Mouse (Mus musculus) ES-Bruce4 (cell line): ENCODE measurements at regions not wholly inside any gene's neighbourhood (a gene's known extent, or its start where the extent isn't known, plus 50 kb on each side); places are given as distances from the start of the nearest gene placed in this dataset.

ENCODE experiments used
- H3K27ac ChIP-seq: 2 replicates; pipeline ENCODE4 v1.5.1; 2012; ENCODE audit warnings: low read length, inconsistent platforms; ENCODE audit not compliant: insufficient read depth
- H3K27me3 ChIP-seq: 2 replicates; pipeline ENCODE4 v1.6.1; 2012; ENCODE audit warnings: mild to moderate bottlenecking, low read length, inconsistent platforms; ENCODE audit not compliant: control insufficient read depth, poor library complexity, insufficient read depth, severe bottlenecking
- H3K36me3 ChIP-seq: 2 replicates; pipeline ENCODE4 v1.6.1; 2012; ENCODE audit warnings: inconsistent platforms, mild to moderate bottlenecking, low read length, moderate library complexity; ENCODE audit not compliant: control insufficient read depth, poor library complexity, insufficient read depth, severe bottlenecking
- H3K4me1 ChIP-seq: one replicate; pipeline ENCODE4 v1.8.1; 2011; ENCODE audit warnings: low read length; ENCODE audit not compliant: control insufficient read depth, insufficient read depth
- H3K4me3 ChIP-seq: 2 replicates; pipeline ENCODE4 v1.5.1; 2011; ENCODE audit warnings: low read depth, mild to moderate bottlenecking, low read length
- H3K9ac ChIP-seq: 2 replicates; pipeline ENCODE4 v1.6.1; 2012; ENCODE audit warnings: low read depth, mild to moderate bottlenecking, inconsistent platforms; ENCODE audit not compliant: poor library complexity, severe bottlenecking
- H3K9me3 ChIP-seq: replicated peaks from 2 replicates; pipeline ENCODE4 v1.6.1; 2012; ENCODE audit warnings: mild to moderate bottlenecking, low read length, inconsistent platforms; ENCODE audit not compliant: control insufficient read depth, poor library complexity, insufficient read depth, severe bottlenecking
- CTCF ChIP-seq: IDR thresholded peaks from one replicate; pipeline ENCODE4 v1.8.1; 2011; ENCODE audit warnings: low read depth, low read length
- EP300 ChIP-seq: IDR thresholded peaks from 2 replicates; pipeline ENCODE4 v1.6.1; 2011; ENCODE audit warnings: low read depth, low read length; ENCODE audit not compliant: insufficient read depth
- POLR2A ChIP-seq: IDR thresholded peaks from one replicate; pipeline ENCODE4 v1.8.1; 2011; ENCODE audit warnings: low read length; ENCODE audit not compliant: insufficient read depth

DNA sequence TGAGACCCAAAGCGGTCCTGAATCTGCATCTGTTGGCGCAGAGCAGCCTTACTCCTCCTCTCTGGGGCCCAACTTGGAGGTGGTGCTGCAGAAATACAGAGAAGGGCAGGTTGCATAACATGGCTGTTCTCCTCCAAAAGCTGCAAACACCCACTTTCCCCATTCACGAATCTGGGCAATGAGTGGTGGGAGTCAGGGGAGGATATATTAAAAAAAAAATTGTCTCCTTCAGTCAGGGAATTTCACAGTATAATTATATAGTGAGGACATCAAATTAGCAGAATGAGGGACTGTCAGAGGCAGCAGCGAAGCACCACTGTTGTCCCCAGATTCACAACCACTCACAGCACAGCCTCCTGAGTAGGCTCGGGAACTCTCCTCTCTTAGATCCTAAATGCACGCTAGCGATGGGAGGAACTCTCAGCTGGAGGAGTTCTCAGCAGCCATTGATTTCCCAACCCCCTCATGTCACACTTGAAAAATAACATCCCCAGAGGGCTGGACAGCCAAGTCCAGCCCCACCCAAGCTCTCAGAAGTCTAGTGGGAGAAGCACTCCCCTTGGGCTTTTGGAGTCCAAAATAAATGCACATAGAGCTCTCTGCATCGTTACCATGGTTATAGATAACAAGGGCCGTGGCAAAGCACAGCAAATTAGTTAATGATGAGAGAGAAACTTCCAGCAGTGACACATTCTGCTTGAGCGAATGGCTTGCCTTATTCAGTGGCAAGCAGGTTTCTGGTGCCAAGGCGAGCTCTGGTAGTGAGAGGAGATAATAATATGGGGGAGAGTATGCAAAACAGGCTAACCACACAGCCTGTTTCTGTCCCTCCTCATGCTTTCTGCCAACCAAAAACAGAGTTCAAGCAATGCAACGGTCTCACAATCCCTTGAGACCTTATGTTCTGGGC is 67.6 kb upstream of the Rasgrf1 start:
- TF ChIP-seq CTCF = no peak
- TF ChIP-seq POLR2A = no peak
- no peak for TF ChIP-seq EP300
- Histone ChIP-seq H3K4me1 (no peaks in the 10 kb centered on the region), H3K4me3 (no peak overlapping the region), H3K36me3 (no peaks in the 10 kb centered on the region), H3K9me3 (peaks cover 10% of the 10 kb centered on the region), H3K27me3 (no peaks in the 10 kb centered on the region), H3K27ac (no peak overlapping the region), H3K9ac (no peak overlapping the region)

DNA sequence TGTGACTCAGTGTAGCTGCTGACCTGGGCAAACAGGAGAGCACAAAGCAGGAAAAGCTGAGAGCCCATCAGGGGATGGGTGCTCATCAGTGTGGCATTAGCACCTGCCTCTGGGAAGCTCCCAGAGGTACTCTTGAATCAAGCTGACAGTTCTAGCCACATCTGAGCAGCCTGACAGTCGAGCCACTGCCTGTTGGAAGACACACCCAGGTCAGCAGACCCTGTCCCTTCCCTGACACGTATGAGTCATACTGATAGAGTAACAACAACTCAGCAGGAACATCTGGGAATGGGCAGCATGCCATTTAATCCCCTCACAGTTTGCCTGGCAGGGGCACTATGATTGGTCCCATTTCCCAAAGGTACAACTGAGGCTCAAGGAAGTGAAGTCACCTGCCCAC is 68.3 kb upstream of the Rasgrf1 start:
- H3K9ac ChIP-seq = no peak overlapping the region
- no peak overlapping the region for H3K27ac ChIP-seq
- H3K4me3 ChIP-seq = no peak overlapping the region
- TF ChIP-seq POLR2A (no peak), EP300 (no peak), CTCF (no peak)
- no peaks in the 10 kb centered on the region for H3K4me1 ChIP-seq
- no peaks in the 10 kb centered on the region for H3K27me3 ChIP-seq
- H3K9me3 ChIP-seq = peaks cover 10% of the 10 kb centered on the region
- no peaks in the 10 kb centered on the region for H3K36me3 ChIP-seq

DNA sequence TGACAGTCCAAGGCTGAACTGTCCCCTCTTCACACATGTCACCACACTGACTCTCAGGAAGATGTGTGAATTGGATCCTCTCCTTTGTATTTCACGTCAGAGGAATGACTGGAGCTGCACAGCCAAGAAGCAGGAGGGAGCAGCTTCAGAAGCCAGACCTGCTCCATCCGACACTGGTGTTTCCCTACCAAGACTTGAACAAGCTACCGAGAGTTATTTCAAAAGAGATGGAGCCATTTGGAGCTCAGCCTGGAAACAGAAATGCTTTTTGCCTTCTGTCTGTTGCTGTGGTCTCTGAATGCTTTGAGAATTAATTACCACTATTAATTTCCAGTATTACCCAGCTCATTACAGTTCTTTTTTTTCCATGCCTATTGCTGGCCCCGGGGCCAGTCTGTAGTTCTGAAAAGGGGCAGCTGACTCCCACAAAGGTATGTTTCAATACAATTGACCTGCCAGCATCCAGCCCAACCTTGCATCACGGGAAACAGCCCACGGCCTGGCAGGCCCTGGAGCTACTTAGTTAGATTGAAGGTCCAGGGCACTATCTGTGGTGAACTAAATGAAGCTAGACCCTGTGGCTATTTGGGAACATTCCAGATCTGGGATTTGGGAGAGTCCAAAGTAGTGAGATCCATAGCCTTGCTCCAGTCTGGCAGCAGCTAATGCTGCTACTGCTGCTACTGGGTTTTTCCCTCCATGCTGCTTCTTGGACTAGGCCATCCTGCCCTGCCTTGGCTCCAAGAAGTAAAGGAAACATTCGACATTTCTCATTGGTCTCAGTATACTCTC is 73.1 kb upstream of the Rasgrf1 start:
- H3K4me1 ChIP-seq = no peaks in the 10 kb centered on the region

DNA sequence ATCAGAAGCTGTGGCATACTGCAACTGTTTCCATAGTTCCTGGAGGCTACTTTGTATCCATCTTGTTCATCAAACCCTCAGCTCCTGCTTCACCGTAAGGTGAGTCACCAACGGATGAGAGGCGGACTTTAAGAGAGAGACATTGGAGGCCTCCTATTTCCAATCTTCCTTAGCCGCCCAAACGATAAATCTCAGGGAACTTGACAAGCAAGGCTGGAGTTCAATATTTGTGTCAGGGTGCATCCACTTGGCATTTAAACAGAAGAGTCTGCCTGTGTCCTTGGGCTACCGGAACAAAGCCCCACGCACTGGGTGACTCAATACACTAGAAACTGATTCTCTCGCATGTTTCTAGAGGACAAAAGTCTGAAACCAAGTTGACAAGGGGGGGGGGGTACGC is 76.1 kb upstream of the Rasgrf1 start:
- Histone ChIP-seq H3K36me3 (no peaks in the 10 kb centered on the region), H3K27me3 (no peaks in the 10 kb centered on the region), H3K9ac (no peak overlapping the region), H3K27ac (no peak overlapping the region), H3K9me3 (no peaks in the 10 kb centered on the region), H3K4me1 (no peaks in the 10 kb centered on the region), H3K4me3 (no peak overlapping the region)
- TF ChIP-seq CTCF (no peak), EP300 (no peak), POLR2A (no peak)

More for the DNA sequence above, 73.1 kb upstream of the Rasgrf1 start:
- no peaks in the 10 kb centered on the region for H3K27me3 ChIP-seq
- TF ChIP-seq CTCF = no peak
- TF ChIP-seq POLR2A = no peak
- no peak overlapping the region for H3K27ac ChIP-seq
- peaks cover 5% of the 10 kb centered on the region for H3K9me3 ChIP-seq
- H3K4me3 ChIP-seq = no peak overlapping the region
- no peaks in the 10 kb centered on the region for H3K36me3 ChIP-seq
- no peak overlapping the region for H3K9ac ChIP-seq

DNA sequence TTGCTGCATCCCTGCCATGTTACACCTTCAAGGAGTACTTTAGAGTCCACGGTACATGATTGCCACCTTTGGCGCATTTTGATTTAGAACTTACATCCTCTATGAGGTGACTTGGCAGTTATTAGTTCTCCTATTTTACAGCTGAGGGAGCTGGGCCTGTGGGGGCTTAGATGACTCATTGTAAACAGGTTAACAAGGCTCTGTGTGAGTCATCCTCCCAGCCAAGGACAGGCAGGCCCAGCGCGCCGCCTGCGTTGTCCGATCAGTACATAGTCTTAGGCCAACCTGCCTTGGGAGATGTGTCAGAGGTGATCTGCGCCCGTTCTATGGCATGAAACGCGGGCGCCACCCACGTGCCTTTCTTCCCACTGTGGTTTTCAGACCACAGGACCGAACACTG is 77.9 kb upstream of the Rasgrf1 start:
- Histone ChIP-seq H3K9me3 (no peaks in the 10 kb centered on the region), H3K27me3 (no peaks in the 10 kb centered on the region), H3K4me1 (no peaks in the 10 kb centered on the region), H3K27ac (no peak overlapping the region), H3K4me3 (no peak overlapping the region), H3K9ac (no peak overlapping the region), H3K36me3 (no peaks in the 10 kb centered on the region)
- TF ChIP-seq CTCF (no peak), POLR2A (no peak), EP300 (no peak)

DNA sequence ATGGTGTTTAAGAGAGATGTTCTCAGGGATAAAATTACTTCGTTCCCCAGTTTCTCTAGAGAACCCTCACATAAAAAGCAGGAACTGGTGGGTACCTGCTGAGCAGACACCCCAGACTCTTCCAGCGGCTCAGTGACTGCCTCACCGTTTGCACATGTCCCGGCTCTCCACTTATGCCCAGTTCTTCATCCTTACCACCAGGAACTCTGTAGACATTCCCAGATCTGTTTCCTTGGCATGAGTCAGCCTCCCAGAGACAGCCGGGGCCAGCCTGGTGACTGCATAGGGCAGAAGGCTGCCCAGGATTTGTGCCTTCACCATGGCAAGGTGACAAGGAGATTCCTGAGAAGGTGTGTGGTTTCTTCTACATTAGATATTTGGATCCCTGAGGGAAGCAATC is 81.6 kb upstream of the Rasgrf1 start:
- no peak overlapping the region for H3K27ac ChIP-seq
- no peak overlapping the region for H3K9ac ChIP-seq
- no peak for TF ChIP-seq CTCF
- no peak for TF ChIP-seq EP300
- TF ChIP-seq POLR2A = no peak
- no peak overlapping the region for H3K4me3 ChIP-seq
- no peaks in the 10 kb centered on the region for H3K4me1 ChIP-seq
- no peaks in the 10 kb centered on the region for H3K27me3 ChIP-seq
- H3K36me3 ChIP-seq = no peaks in the 10 kb centered on the region
- no peaks in the 10 kb centered on the region for H3K9me3 ChIP-seq
